Mouse (Mus musculus) right cerebral cortex, postnatal 10 days (tissue): Measurements from ENCODE around the gene Kif14.

Experiments
- DNase-seq, 2 experiments: peaks; one replicate each; pipeline ENCODE4 v3.0.0; 2021; ENCODE audit warnings: low spot score in 2 of 2

The Kif14 gene

DNA sequence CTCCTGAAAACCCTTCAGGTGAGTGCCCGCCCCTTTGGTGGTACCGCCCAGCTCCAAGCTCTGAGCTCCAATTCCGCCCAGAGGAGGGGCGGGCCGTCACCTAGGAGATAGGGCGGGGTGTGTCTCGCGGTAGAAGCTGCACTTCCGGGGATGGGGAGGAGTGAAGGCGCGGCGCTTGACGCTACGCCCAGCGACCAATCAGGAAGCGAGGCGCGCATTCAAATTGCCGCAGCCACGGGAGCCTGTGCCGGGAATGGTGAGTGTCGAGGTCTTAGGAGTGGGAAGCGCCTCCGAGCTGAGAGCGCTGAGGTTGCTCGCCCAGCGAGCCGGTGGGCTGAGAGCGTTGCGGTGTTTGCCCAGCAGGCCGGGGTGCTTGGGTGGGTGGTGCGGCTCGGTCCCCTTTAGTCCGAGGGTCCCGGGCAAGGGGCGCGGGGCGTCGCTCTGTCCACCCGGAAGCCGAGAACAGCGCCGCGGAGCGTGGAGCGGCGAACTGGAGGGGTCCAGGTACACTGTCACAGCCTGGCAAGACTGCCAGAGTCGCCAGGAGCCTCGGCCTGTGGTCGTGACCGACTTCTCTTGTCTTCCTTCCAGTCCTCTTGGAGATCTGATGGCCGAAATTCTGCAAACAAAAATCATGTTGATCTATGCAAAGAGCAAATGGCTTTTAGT lies at the start of gene Kif14:
TSS of gene Kif14 (plus strand) at position 201 of the 669 bp plus-strand sequence.
- DNase-seq = peak; percentile 96

GRCm38 (mm10) chr1:136418393-136418792 lies 47.8 kb upstream of the Kif14 start:
- DNase-seq = peak in 1 of 2 experiments; percentile 51

- no peak for DNase-seq
These were observed 38.8 kb upstream of the Kif14 start for GRCm38 (mm10) chr1:136427166-136427969.

DNA sequence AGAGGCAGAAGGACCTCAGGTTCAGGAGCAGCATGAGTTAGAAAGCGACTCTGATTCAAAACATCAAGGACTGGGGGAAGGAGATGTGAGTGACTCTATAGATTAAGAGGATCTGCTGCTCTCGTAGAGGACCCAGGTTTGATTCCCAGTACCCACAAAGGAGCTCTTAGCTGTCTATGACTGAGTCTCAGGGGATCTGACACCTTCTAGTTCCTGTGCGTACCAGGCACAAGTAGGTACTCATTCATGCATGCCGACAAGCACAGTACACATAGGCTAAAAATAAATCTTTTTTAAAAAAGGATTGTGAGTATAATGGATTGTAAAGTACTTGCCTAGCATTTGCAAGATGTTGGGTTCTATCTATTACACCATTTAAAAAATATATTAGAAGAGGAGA lies 37.2 kb upstream of the Kif14 start:
- no peak for DNase-seq

DNA sequence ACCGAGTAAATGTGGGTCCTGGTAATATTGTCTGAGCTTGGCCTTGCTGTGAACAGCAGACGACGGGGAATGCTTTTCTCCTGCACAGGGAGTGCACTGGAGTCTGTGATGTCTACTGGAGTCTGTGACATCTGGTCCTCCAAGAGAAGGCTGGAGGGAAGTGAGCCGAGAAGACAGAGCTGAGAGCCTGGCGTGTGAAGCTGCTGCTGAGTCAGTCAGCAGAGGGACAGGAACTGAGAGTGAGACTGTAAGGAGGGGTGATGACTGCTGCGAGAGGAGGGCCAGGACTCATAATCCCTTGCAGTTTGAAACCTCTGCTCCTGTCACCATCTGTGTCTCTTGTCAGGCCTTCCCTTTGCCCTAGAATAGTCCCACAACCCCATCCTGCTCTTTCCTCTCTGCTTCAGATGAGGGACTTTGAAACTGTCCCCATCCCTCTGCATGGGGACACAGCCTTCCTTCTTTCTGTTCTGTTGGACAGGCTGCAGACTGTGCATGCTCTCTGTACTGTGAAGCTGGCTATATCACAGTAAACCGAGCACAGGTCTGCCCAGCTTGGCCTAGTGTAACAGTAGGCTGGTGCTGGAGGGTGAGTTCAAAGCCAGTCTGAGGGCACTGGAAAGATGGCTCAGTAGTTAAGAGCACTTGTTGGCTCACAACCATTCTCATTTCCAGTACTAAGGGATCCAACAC lies 35.9 kb upstream of the Kif14 start:
- DNase-seq = no peak

GRCm38 (mm10) chr1:136440741-136441140 lies 25.4 kb upstream of the Kif14 start:
- no peak for DNase-seq

GRCm38 (mm10) chr1:136442809-136443208 lies 23.3 kb upstream of the Kif14 start:
- DNase-seq = no peak

DNA sequence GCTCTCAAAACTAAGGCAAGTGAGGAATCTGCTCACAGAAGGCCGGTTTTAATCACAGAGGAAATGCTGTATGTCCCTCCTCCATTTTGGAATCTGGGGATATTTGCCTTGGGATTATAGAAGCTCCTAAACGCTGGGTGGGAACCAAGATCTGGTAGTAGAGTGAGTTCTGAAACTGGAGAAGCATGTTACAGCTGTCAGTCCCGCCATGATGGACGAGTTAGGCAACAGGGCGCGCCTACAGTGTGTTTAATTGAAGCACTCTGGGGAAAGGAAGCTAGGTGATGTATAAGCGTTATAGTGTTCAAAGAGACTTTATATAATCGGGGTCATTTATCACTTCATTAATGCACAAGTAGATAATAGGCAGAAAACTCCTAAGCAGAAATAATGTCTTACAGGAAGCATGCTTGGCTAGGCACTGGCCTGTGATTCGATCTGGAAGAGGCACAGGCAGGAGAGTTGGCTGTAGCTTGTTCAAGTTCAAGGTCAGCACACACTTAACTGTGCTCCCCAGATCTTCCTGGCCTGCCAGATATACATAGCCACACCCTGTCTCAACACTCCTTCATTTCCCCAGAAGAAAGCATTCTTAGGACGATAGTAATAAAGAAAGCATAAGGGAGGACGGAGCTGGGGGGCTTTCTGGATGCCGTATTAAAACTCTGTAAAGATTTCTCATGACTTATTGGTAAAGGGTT lies 21.4 kb upstream of the Kif14 start:
- DNase-seq = no peak

- no peak for DNase-seq
These were observed 19.2 kb upstream of the Kif14 start for GRCm38 (mm10) chr1:136446933-136447332.

GRCm38 (mm10) chr1:136447338-136447737 lies 18.8 kb upstream of the Kif14 start:
- no peak for DNase-seq

GRCm38 (mm10) chr1:136449541-136449940 lies 16.6 kb upstream of the Kif14 start:
- no peak for DNase-seq

DNA sequence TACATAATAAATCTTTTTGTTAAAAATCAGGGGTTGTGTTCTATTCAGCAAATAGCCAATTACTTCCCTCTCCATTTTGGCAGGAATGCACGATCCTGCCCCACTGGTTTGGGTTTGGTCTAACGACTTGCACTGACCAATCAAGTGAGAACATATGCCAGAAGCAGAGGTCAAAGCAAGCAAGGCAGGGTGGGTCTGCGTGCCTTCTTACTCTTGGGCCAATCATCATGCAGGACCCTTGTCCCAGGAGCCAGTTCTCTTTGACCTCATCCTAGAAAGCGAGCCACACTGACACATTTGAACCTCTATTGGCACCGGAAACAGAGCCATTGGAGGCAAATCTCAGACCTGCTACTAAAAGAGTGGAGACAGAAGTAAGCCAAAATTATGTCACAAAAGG lies 15.9 kb upstream of the Kif14 start:
- DNase-seq = no peak

GRCm38 (mm10) chr1:136452421-136452820 lies 13.7 kb upstream of the Kif14 start:
- DNase-seq = no peak

- DNase-seq = peak; percentile 56 to 73
These were observed 10.2 kb upstream of the Kif14 start for GRCm38 (mm10) chr1:136455756-136456585.

GRCm38 (mm10) chr1:136456741-136457140 lies 9.4 kb upstream of the Kif14 start:
- no peak for DNase-seq

DNA sequence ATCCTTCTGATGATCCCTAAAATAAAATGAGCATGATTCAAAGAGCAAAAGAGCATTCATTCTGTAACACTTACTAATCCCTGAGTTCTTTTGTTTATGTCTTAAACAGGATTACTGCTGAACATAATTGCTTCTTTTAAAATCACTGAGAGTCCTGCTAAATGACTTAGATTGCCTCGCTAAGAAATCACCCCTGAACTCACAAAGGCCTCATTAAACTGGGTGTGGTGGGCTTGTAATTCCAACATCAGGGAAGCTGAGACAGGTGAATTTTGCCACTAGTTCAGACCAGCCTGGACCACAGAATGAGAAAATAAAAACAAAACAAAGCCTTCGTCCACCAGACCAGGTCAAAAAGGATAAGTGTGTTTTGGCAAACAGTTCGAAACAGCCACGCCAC lies 8.7 kb upstream of the Kif14 start:
- DNase-seq = no peak

GRCm38 (mm10) chr1:136458691-136459245 lies 7.4 kb upstream of the Kif14 start:
- no peak for DNase-seq

DNA sequence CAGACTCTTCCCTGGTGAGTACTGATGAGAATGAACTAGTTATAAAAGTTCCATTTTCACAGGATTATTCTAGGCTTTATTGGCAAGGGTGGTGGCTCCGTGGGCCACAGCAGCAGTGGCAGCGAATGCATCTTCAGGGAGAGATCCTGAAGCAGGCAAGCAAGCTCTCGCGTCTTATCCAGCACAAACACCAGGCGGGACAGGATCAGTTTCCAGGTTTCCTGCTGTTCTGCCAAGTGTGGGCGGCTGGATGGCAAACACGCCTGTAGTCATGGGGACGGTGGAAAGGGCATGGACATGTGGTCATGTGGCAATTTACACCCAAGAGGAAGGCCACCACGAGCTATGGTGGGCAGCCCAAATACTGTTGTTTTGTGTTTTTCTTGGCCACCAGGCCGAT lies 3.7 kb upstream of the Kif14 start:
- no peak for DNase-seq

DNA sequence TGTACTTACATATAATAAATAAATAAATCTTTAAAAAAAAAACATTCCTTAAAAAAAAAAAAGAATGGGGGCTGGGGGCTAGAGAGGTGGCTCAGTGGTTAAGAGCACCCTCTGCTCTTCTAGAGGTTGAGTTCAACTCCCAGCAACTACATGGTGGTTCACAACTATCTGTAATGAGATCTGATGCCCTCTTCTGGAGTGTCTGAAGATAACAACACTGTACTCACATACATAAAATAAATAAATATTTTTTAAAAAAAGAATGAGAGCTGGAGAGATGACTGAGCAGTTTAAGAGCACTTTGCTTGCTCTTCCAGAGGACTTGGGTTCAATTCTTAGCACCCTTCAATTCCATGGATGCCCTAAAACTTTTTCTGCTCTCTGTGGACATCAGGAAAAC lies 975 bp upstream of the Kif14 start:
- DNase-seq = no peak

DNA sequence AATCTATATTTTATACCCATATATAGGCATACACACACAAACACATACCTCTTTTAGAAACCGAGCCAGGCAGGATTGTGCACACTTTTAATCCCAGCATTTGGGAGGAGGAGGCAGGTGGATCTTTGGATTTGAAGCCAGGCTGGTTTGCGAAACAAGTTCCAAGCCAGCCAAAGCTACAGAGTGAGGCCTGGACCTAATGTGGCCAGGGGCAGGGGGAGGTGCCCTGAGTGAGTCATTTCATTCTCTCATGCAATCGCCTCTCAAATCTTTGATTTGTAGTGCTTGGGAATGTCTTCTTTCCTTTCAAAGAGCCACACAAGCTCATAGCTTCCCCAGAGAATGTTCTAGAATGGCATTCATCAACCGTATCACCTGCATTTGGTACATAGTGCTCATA lies 3.3 kb downstream of the Kif14 start:
- no peak for DNase-seq

DNA sequence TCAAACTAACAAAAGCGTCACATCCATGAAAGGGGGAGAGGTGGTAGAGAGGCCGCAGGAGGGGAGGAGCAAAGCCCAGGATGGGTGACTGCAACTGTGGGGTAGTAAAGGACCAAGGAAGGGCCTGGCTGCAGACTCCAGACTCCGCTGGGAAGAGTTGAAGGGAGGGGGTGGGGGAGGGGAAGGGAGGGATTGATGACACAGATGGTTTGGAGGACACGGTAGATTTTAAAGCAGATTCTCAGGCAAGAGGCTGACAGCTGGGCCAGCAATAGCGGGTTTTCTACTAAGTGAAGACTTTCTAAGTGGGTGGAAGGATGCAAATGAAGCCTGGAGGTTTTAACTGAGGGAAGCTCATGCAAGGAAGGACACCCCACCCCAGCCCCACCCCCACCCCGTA lies 4.3 kb downstream of the Kif14 start:
- peak; percentile 37 to 52 for DNase-seq
